Mouse (Mus musculus): ENCODE data around the gene Mid1.
"Not testable (repeated sequence)": the region's sequence is repeated elsewhere in the genome, so short reads cannot be mapped to it uniquely, and the experiment has no call there.

Mid1 gene

DNA sequence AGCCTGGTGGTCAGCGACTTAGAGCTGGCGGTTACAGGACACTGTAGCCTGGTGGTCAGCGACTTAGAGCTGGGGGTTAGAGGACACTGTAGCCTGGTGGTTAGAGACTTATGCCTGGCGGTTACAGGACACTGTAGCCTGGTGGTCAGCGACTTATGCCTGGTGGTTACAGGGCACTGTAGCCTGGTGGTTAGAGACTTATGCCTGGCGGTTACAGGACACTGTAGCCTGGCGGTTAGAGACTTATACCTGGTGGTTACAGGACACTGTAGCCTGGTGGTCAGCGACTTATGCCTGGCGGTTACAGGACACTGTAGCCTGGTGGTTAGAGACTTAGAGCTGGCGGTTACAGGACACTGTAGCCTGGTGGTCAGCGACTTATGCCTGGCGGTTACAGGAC lies 330.9 kb downstream of the Mid1 start:
- not testable (repeated sequence) for DNase-seq (ENCODE audit: low read depth, low spot score)

DNA sequence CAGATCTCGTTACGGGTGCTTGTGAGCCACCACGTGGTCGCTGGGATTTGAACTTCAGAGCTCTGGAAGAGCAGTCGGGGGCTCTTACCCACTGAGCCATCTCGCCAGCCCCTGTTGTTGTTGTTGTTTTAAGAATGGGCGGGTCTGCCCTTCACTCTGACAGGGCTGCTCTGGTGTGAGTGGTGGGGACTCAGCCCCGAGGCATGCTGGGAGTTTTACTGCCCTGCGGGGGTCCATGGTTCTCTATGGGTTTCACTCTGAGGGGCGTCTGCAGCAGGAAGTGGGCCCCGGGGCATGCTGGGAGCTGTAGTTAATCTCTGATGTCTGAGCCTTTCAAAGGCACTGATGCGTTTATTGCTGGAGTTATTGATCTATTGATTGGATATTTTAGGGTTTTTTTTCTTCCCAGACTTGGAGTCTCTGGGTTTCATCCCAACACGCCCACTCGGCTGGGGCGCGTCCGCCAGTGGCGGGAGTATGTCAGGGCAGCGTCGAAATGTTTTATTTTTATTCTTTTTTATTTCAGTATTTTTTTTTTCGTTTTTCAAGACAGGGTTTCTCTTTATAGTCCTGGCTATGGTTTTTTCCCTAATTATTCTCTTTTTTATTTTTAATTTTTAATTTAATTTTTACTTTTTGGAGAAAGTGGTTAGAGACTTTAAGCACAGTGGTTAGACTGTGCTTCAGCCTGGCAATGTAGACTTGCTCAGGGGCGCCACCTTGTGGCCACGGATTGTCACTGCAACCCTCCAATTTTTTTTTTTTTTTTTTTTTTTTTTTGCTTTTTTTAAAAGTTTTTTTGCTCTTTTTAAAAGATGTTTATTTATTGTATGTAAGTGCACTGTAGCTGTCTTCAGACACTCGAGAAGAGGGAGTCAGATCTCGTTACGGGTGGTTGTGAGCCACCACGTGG lies 332.6 kb downstream of the Mid1 start:
- DNase-seq (ENCODE audit: low read depth, low spot score) = peak; percentile 93

DNA sequence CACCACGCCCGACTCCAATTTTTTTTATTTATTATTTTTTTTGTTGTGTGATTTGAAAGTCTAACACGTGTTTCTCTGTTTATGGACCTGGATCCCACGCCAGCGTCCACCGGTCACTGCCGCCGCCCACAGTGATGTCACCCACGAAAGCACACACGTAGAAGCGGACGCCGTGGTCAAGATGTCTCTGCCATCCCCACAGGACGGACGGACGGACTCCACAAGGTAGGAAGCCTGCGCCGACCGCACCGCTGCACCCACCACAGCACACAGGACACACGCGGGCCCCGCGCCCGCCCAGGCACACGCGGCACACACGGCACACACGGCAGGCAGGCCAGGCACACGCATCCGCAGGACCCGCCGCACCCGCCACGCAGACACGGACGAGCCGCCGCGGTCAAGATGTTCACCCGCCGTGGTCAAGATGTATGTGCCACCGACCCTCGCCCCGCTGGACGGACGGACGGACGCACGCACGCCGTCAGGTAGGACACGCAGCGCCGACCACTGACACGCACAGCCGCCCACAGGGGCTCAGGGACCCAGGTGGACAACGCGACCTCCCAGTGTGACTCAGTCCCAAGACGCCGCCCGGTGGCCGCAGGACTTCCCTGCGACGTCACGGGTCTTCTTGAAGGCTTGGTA lies 333.7 kb downstream of the Mid1 start:
- DNase-seq (ENCODE audit: low read depth, low spot score) = not testable (repeated sequence)

DNA sequence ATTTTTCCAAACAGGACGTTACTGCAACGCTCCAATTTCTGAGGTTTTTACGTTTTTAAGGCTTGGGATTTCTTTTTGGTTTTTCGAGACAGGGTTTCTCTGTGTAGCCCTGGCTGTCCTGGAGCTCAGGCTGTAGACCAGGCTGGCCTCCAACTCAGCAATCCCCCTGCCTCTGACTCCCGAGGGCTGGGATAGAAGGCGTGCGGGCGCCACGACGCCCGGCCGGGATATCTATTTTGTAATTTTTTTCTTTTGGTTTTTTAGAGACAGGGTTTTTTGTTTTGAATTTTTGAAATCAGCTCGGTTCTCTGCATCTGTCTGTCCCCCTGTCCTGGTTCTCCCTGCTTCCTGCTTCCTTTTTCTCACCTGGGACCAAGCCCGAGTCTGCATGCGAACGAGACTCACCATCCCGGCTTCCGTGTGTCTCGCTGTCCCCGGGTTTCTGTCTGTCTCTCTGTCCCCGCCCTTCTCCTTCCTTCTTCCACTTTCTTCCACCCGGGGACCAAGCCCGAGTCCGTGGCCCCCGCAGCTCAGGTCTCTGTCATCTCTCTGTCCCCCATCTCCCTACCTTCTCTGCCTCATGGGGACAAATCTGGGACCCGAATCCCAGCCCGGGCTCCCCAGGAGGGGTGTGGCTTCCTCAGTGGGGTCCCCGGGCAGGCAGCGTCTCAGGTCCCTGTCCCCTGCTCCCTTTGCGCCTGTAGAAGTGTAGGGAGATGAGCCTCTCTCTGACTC lies 334.4 kb downstream of the Mid1 start:
- not testable (repeated sequence) for DNase-seq (ENCODE audit: low read depth, low spot score)

DNA sequence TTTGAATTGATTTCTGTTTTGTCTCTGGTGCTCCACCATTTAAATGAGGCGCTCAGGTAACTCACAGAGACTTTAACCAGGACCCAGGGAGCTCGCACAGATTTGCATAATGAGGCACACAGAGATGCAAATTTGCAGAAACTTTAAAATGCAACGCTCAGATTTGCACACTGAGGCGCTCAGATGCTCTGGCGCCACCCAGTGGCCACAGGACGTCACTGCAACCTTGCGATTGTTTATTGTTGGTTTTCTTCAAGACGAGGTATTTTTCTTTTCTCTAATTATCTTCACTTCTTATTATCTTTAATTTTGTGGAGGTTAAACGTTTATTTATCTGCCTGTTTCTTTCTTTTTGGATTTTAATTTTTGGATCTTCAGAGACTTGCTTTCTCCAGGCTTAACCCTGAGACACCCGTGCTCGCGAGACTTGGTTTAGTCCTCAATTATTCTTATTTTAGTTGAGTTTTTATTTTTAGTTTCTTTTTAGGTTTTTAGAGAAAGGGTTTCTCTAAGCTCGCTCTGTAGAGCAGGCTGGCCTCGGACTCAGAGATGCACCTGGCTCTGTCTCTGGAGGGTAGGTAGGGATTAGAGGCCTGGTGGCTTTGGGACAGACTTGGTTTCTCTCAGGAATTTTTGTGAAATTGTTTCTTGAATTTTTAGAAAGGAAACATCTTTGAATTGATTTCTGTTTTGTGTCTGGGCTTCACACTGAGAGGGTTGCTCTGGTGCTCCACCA lies 335.1 kb downstream of the Mid1 start:
- DNase-seq (ENCODE audit: low read depth, low spot score) = peak; percentile 84

DNA sequence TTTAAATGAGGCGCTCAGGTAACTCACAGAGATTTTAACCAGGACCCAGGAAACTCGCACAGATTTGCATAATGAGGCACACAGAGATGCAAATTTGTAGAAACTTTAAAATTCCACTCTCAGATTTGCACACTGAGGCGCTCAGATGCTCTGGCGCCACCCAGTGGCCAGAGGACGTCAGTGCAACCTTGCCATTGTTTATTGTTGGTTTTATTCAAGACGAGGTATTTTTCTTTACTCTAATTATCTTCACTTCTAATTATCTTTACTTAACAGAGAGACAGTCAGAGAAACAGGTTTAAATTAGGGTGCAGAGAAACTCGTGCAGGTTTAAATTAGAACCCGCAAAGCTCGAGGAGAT lies 335.7 kb downstream of the Mid1 start:
- peak; percentile 70 for DNase-seq (ENCODE audit: low read depth, low spot score)

DNA sequence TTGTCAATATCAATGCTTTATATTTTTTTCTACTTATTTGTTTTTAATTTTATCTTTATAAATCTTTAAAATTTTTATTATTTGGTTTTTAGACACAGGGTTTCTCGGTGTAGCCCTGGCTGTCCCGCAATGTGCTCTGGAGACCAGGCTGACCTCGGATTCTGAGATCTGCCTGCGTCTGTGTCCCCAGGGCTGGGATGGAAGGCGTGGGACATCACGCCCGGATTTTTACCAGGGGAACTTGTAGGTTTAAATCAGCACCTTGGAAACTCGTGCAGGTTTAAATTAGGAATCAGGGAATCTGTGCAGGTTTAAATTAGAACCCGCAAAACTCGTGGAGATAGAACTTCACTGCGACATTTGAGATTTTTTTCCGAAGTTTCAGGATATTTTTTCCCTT lies 336.2 kb downstream of the Mid1 start:
- not testable (repeated sequence) for DNase-seq (ENCODE audit: low read depth, low spot score)

DNA sequence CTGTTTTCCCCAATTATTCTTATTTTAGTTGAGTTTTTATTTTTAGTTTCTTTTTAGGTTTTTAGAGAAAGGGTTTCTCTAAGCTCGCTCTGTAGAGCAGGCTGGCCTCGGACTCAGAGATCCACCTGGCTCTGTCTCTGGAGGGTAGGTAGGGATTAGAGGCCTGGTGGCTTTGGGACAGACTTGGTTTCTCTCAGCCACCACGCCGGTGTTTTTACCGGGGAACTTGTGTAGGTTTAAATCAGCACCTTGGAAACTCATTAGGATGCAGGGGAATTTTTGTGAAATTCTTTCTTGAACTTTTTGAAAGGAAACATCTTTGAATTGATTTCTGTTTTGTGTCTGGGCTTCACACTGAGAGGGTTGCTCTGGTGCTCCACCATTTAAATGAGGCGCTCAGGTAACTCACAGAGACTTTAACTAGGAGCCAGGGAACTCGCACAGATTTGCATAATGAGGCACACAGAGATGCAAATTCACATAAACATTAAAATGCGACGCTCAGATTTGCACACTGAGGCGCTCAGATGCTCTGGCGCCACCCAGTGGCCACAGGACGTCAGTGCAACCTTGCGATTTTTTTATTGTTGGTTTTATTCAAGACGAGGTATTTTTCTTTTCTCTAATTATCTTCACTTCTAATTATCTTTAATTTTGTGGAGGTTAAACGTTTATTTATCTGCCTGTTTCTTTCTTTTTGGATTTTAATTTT lies 336.9 kb downstream of the Mid1 start:
- DNase-seq (ENCODE audit: low read depth, low spot score) = not testable (repeated sequence)

All from brain, embryonic 18.5 days (tissue).